Mouse (Mus musculus) hindbrain, embryonic 14.5 days (tissue): Measurements from ENCODE around the gene Zfp219. TPM values are rescaled to one million over a fixed set of nuclear protein-coding genes. Genes with fewer than 3 reads are reported as not detected.

ENCODE experiments used
- ATAC-seq: fragments of 200-750 bp; cut with Nextera tagmentation; 2 replicates; pipeline ENCODE4 v1.8.0; 2017; ENCODE audit warnings: moderate number of reproducible peaks, mild to moderate bottlenecking, moderate TSS enrichment, moderate library complexity; ENCODE audit not compliant: low FRiP score
- DNase-seq: peaks from one replicate; pipeline ENCODE4 v3.0.0-alpha.2; 2015; ENCODE audit warnings: low spot score
- H3K27ac ChIP-seq: fragments of 300-500 bp; sonication (generic); 2 replicates; pipeline ENCODE4 v1.5.1; 2014; ENCODE audit warnings: mild to moderate bottlenecking, moderate library complexity
- H3K27me3 ChIP-seq: fragments of 300-500 bp; sonication (generic); 2 replicates; pipeline ENCODE4 v1.6.1; 2014; ENCODE audit warnings: mild to moderate bottlenecking, low read length, mixed read lengths; ENCODE audit not compliant: control insufficient read depth, insufficient read depth
- H3K36me3 ChIP-seq: fragments of 300-500 bp; sonication (generic); replicated peaks from 2 replicates; pipeline ENCODE4 v1.6.1; 2014; ENCODE audit not compliant: control insufficient read depth, insufficient read depth
- H3K4me1 ChIP-seq: fragments of 300-500 bp; sonication (generic); replicated peaks from 2 replicates; pipeline ENCODE4 v1.6.1; 2014; ENCODE audit warnings: antibody characterized with exemption, low read length, mixed read lengths; ENCODE audit not compliant: control insufficient read depth, insufficient read depth
- H3K4me2 ChIP-seq: fragments of 300-500 bp; sonication (generic); replicated peaks from 2 replicates; pipeline ENCODE4 v1.6.1; 2014; ENCODE audit warnings: mild to moderate bottlenecking, moderate library complexity
- H3K4me3 ChIP-seq: fragments of 300-500 bp; sonication (generic); replicated peaks from 2 replicates; pipeline ENCODE4 v1.5.1; 2014; ENCODE audit warnings: mild to moderate bottlenecking, low read length
- H3K9ac ChIP-seq: fragments of 300-500 bp; sonication (generic); 2 replicates; pipeline ENCODE4 v1.6.1; 2014
- H3K9me3 ChIP-seq: fragments of 300-500 bp; sonication (generic); 2 replicates; pipeline ENCODE4 v1.6.1; 2016; ENCODE audit warnings: low read length; ENCODE audit not compliant: control insufficient read depth
- WGBS: fragments of 180-500 bp; shearing (Covaris S2); extraction: QIAGEN DNeasy Blood & Tissue Kit; methylation state at CpG from one replicate; pipeline ENCODE4 v1.1.7; 2014; 5-methylcytosine and 5-hydroxymethylcytosine counted together
- polyA plus RNA-seq: library from polyadenylated mRNA; unstranded; fragments of >200 nt; fragmentation: Nextera tagmentation; extraction: Ambion mirVana; gene quantifications from 2 replicates; pipeline ENCODE4 v1.2.1, GENCODE M21; 2014

Gene Zfp219
- polyA plus RNA-seq, 1 experiment from 2014 or later = 26.4 TPM

DNA sequence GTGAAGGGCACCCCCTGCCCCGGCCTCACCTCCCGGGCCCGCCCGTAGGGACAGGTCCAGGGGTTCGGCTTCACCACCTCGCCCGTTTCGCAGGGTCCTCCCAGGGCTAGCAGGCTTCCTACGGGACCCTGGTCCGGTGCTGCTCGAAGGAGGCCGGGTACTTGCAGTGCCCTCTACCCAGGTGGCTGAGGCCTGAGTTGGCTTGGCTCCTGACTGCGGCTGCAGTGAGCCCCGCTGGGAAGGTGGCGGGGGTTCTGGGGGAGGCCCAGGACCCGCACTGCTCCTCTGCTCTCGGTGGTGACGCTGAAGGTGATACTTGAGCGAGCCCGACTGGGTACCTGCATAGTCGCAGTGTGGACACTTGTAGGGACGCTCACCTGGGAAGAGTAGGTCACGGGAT, 13.8 kb downstream of the Zfp219 start:
- H3K27me3 ChIP-seq = no peaks in the 10 kb centered on the region
- WGBS = 95% methylated on average over 23 of the region's 23 CpGs

GRCm38 (mm10) chr14:52006241-52006640, 14.3 kb downstream of the Zfp219 start:
- Histone ChIP-seq H3K4me3 (no peak overlapping the region), H3K27me3 (no peaks in the 10 kb centered on the region), H3K9me3 (no peaks in the 10 kb centered on the region), H3K36me3 (peaks cover 65% of the 10 kb centered on the region), H3K4me1 (peaks cover 51% of the 10 kb centered on the region), H3K9ac (no peak overlapping the region), H3K4me2 (no peak overlapping the region), H3K27ac (no peak overlapping the region)
- no peak for ATAC-seq
- DNase-seq = no peak
- 82% methylated on average over 8 of the region's 8 CpGs for WGBS

More for the DNA sequence above, 13.8 kb downstream of the Zfp219 start:
- DNase-seq = no peak
- no peak overlapping the region for H3K9ac ChIP-seq
- H3K36me3 ChIP-seq = peaks cover 63% of the 10 kb centered on the region
- H3K9me3 ChIP-seq = no peaks in the 10 kb centered on the region
- H3K4me2 ChIP-seq = no peak overlapping the region
- peaks cover 57% of the 10 kb centered on the region for H3K4me1 ChIP-seq
- H3K27ac ChIP-seq = no peak overlapping the region
- H3K4me3 ChIP-seq = no peak overlapping the region
- ATAC-seq = no peak

DNA sequence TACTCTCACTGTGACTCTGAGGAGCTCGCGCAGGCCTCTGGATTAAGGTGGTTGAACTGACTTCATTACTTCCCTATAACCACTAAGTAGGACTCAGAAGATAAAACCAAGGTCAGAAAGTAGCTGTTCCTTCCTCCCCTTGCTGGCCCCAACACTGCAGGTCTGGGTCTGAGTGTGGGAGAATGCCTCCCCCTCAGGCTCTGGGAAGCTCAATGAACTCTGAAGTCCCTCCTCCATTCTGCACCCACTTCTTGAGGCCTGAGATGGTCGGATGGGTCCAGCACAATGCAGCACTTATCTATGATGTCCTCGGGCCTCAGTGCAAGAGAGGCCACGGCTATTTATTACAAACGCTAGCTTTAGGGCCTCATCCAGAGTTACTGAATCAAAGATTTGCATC, 14.9 kb downstream of the Zfp219 start:
- 83% methylated on average over 6 of the region's 6 CpGs for WGBS
- peaks cover 45% of the 10 kb centered on the region for H3K4me1 ChIP-seq

GRCm38 (mm10) chr14:52005141-52005540, 15.4 kb downstream of the Zfp219 start:
- DNase-seq = no peak
- no peak overlapping the region for H3K4me2 ChIP-seq
- H3K4me1 ChIP-seq = peaks cover 41% of the 10 kb centered on the region
- H3K9ac ChIP-seq = peak overlapping the region; percentile 22; the same call in 1 of the 2 replicates
- no peak for ATAC-seq
- H3K27ac ChIP-seq = peak overlapping the region; percentile 73
- H3K27me3 ChIP-seq = no peaks in the 10 kb centered on the region
- peaks cover 75% of the 10 kb centered on the region for H3K36me3 ChIP-seq
- no peak overlapping the region for H3K4me3 ChIP-seq
- H3K9me3 ChIP-seq = no peaks in the 10 kb centered on the region
- WGBS = 58% methylated on average over 7 of the region's 7 CpGs

More for the DNA sequence above, 14.9 kb downstream of the Zfp219 start:
- Histone ChIP-seq H3K27ac (no peak overlapping the region), H3K9me3 (no peaks in the 10 kb centered on the region), H3K36me3 (peaks cover 71% of the 10 kb centered on the region), H3K27me3 (no peaks in the 10 kb centered on the region), H3K9ac (no peak overlapping the region), H3K4me2 (no peak overlapping the region), H3K4me3 (no peak overlapping the region)
- ATAC-seq (no peak), DNase-seq (no peak)

DNA sequence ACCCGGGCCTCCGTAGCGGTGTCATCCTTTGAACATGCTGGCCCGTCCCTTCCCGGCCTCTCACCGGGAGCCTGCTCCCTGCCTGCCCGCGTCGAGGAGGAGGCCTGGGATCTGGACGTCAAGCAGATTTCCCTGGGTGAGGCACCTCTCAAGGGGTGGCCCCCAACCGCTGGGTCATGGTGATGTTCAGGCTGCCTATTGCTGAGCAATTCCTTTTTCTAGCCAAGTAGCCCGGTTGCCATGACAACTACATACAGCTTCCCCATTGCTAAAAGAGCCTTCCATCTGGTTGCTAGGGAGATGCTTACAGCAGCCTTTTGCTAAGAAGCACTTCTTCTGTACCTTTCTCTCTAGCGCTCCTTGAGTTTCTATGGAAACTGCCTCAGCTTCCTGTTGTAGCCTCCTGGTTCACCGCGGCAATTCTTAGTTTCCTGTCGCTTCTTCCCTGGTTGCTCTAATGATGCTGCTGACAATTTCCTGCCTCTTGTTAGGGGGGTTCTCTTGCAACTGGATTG, 16.5 kb downstream of the Zfp219 start:
- peak; percentile 90 for DNase-seq
- Histone ChIP-seq H3K36me3 (peaks cover 80% of the 10 kb centered on the region), H3K27ac (peak overlapping the region; percentile 81), H3K4me3 (0 out of 2 replicates have a peak overlapping the region, but pooled peaks have one; percentile 7), H3K9me3 (no peaks in the 10 kb centered on the region), H3K4me2 (peak overlapping the region; percentile 45), H3K27me3 (no peaks in the 10 kb centered on the region), H3K4me1 (peaks cover 30% of the 10 kb centered on the region), H3K9ac (peak overlapping the region; percentile 20)
- 8% methylated on average over 16 of the region's 16 CpGs for WGBS
- peak; percentile 81 for ATAC-seq

DNA sequence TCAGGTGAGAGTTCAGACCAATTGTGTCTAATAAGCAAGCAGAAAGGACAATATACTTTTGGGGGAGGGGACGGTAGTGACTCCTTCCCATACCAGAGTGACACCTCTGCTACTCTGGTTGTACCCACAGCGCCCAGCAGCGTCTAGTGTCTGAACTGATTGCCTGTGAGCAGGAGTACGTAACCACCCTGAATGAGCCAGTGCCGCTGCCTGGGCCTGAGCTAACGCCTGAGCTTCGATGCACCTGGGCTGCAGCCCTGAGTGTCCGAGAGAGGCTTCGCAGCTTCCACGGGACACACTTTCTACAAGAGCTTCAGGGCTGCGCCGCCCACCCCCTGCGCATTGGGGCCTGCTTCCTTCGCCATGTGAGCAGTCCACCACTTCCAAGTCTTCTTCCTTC, 23.1 kb downstream of the Zfp219 start:
- H3K9ac ChIP-seq = no peak overlapping the region
- H3K27ac ChIP-seq = no peak overlapping the region
- peaks cover 93% of the 10 kb centered on the region for H3K36me3 ChIP-seq
- H3K9me3 ChIP-seq = no peaks in the 10 kb centered on the region
- no peaks in the 10 kb centered on the region for H3K4me1 ChIP-seq
- DNase-seq (no peak), ATAC-seq (no peak)
- H3K4me2 ChIP-seq = no peak overlapping the region
- H3K27me3 ChIP-seq = no peaks in the 10 kb centered on the region
- H3K4me3 ChIP-seq = no peak overlapping the region
- WGBS = 90% methylated on average over 14 of the region's 14 CpGs

DNA sequence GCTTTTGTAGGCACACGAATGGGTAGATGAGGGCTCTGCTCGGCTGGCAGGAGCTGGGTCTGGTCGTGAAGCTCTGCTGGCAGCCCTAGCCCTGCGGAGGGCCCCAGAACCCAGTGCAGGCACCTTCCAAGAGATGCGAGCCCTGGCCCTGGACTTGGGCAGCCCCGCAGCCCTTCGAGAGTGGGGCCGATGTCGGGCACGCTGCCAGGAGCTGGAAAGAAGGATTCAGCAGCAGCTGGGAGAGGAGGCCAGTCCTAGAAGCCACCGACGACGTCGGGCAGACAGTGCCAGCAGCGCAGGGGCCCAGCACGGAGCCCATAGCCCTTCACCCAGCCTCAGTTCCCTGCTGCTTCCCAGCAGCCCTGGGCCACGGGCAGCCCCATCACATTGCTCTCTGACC, 23.7 kb downstream of the Zfp219 start:
- Histone ChIP-seq H3K27me3 (no peaks in the 10 kb centered on the region), H3K4me1 (no peaks in the 10 kb centered on the region), H3K27ac (no peak overlapping the region), H3K4me3 (no peak overlapping the region), H3K36me3 (peaks cover 93% of the 10 kb centered on the region), H3K9ac (no peak overlapping the region), H3K9me3 (no peaks in the 10 kb centered on the region), H3K4me2 (no peak overlapping the region)
- 61% methylated on average over 17 of the region's 17 CpGs for WGBS
- ATAC-seq (peak; percentile 52), DNase-seq (no peak)

DNA sequence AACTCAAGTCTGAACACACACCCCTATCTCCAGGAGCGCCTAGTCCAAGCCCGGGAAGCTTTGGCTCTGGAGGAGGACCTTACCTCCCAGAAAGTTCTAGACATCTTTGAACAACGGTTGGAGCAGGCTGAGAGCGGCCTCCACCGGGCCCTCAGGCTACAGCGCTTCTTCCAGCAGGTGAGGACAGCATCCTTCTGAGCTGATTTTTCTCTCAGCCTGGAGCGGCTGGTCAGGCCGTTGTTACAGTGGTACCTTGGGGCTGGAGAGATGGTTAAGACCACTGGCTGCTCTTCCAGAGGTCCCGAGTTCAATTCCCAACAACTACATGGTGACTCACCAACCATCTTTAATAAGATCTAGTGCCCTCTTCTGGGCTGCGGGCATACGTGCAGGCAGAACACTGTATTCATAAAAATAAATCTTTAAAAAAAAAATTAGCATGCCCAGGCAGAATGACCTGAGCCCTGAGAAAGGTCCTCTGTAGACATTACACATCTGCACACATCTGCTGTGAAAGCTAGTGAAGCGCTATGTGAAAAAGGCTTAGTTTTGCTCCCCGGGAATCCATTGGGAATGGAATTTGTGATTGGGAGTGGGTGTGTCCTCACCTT, 24.2 kb downstream of the Zfp219 start:
- Histone ChIP-seq H3K36me3 (peaks cover 95% of the 10 kb centered on the region), H3K9ac (no peak overlapping the region), H3K4me1 (no peaks in the 10 kb centered on the region), H3K4me2 (no peak overlapping the region), H3K27ac (no peak overlapping the region), H3K4me3 (no peak overlapping the region), H3K9me3 (no peaks in the 10 kb centered on the region), H3K27me3 (no peaks in the 10 kb centered on the region)
- WGBS = 92% methylated on average over 13 of the region's 13 CpGs
- no peak for ATAC-seq
- DNase-seq = no peak

DNA sequence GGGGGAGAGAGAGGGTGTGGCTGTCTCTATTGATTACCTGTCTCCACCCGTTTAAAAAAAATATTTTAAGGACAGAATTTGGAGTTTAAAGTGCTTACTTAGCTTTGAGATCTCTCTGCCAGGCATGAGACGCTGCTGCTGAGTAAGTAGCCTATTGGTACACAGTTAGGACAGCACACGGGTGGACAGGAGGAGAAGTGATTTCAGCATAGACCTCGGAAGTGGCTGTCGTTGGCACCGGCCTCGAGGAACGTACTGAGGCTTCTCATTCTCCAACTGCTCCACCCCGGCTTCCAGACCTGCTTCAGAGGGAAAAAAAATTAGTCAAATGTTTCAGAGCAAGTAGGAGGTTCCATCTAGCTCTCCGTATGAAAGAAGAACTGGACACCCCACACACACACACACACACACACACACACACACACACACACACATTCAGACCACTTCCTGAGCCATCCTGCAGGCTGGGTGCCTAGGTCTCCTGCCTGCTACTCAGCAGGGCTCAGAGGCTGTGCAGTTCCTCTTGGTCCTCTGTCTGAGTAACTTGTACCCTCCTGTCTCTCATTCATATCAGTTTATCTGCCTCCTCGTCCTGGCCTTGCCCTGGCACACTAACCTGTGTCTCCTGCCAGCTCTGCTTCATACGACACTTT, 25.2 kb downstream of the Zfp219 start:
- Histone ChIP-seq H3K9me3 (no peaks in the 10 kb centered on the region), H3K4me3 (no peak overlapping the region), H3K4me2 (no peak overlapping the region), H3K27ac (no peak overlapping the region), H3K4me1 (no peaks in the 10 kb centered on the region), H3K36me3 (peaks cover 97% of the 10 kb centered on the region), H3K27me3 (no peaks in the 10 kb centered on the region), H3K9ac (no peak overlapping the region)
- WGBS = 85% methylated on average over 12 of the region's 12 CpGs
- DNase-seq = no peak
- ATAC-seq = no peak
